Mouse (Mus musculus): Measurements from ENCODE around the gene Grid2. TPM values are rescaled to one million over a fixed set of nuclear protein-coding genes. Genes with fewer than 3 reads are reported as not detected.

Grid2 gene
- polyA plus RNA-seq, 1 experiment = not detected

DNA sequence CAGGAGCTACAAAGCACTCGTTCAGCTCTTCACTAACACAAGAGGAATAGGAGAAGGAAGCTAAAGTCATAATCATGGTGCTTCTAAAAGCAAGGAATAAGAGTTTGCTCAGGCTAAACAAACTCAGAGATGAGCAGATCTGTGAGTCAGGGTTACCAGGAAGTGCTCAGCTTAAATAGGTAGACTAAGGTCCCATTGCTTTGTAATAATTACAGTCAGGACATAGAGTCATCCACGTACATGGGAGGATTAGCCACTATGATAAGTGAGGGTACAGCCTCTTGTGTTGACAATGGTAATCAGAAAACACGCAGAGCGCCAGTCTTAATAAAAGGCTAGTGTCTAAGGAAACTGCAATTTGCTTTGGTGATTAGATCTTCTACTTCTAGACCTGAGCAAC lies 1480.6 kb downstream of the Grid2 start:
- WGBS = 73% methylated on average over 4 of the region's 4 CpGs
- Histone ChIP-seq H3K27ac (ENCODE audit: control insufficient read depth, insufficient read depth, low read depth, low read length, poor library complexity) (no peak overlapping the region), H3K4me1 (ENCODE audit: control insufficient read depth, insufficient read depth, low read length) (no peaks in the 10 kb centered on the region), H3K4me3 (replicated peaks; ENCODE audit: control insufficient read depth, low read depth, low read length) (no peak overlapping the region)
- TF ChIP-seq CTCF (IDR thresholded peaks at IDR 0.05; ENCODE audit: control insufficient read depth, insufficient read depth, low read length) (no peak), POLR2A (IDR thresholded peaks at IDR 0.05; ENCODE audit: borderline replicate concordance, control insufficient read depth, low read depth, low read length) (no peak)

DNA sequence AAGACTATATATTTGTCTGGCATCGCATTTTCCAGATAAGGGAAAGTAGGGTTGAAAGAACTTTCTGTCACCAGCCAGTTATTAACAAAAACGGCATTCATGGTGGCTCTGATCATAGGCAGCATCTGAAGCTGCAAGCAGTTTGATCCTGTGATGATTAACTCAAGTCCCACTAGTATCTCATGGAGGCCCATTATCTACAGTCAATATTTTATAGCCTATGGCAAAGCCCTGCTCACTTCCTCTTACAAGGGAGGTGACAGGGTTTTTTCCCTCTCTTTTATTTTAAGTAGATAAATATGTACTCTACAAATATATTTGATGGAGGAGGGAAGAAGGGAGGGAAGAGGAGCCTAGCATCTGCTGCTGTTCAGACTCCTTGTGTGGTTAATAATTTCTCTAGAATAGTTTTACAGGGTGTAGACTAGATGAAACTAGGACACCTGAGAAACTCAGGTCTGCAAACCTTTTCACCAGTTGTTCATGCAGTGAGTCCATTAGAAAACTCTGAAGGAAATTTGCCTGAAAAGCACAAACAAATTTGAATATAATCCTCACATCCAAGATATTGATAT lies 1487.3 kb downstream of the Grid2 start:
- no peak overlapping the region for H3K4me3 ChIP-seq (replicated peaks; ENCODE audit: control insufficient read depth, low read depth, low read length)
- no peaks in the 10 kb centered on the region for H3K4me1 ChIP-seq (ENCODE audit: control insufficient read depth, insufficient read depth, low read length)
- WGBS = 65% methylated on average over 2 of the region's 2 CpGs
- no peak overlapping the region for H3K27ac ChIP-seq (ENCODE audit: control insufficient read depth, insufficient read depth, low read depth, low read length, poor library complexity)
- TF ChIP-seq CTCF (IDR thresholded peaks at IDR 0.05; ENCODE audit: control insufficient read depth, insufficient read depth, low read length) (no peak), POLR2A (IDR thresholded peaks at IDR 0.05; ENCODE audit: borderline replicate concordance, control insufficient read depth, low read depth, low read length) (no peak)

All from bone marrow, adult 2 months (tissue).